Mouse (Mus musculus) heart, embryonic 10.5 days (tissue): ENCODE measurements around the gene Rcbtb1. TPM values are rescaled to one million over a fixed set of nuclear protein-coding genes. Genes with fewer than 3 reads are reported as not detected.
"Not testable (repeated sequence)": the region's sequence is repeated elsewhere in the genome, so short reads cannot be mapped to it uniquely, and the experiment has no call there.

Experiments
- DNase-seq: peaks from one replicate; pipeline ENCODE4 v3.0.0-alpha.2; 2017; ENCODE audit warnings: low spot score
- H3K27ac ChIP-seq: fragments of 300-500 bp; sonication (generic); 2 replicates; pipeline ENCODE4 v1.5.1; 2016; ENCODE audit warnings: mild to moderate bottlenecking
- H3K27me3 ChIP-seq: fragments of 300-500 bp; sonication (generic); 2 replicates; pipeline ENCODE4 v1.6.1; 2016; ENCODE audit warnings: mild to moderate bottlenecking; ENCODE audit not compliant: poor library complexity, insufficient read depth, severe bottlenecking
- H3K36me3 ChIP-seq: fragments of 300-500 bp; sonication (generic); 2 replicates; pipeline ENCODE4 v1.6.1; 2016; ENCODE audit warnings: mild to moderate bottlenecking, moderate library complexity
- H3K4me1 ChIP-seq: fragments of 300-500 bp; sonication (generic); 2 replicates; pipeline ENCODE4 v1.6.1; 2016; ENCODE audit warnings: mild to moderate bottlenecking
- H3K4me3 ChIP-seq: fragments of 300-500 bp; sonication (generic); 2 replicates; pipeline ENCODE4 v1.5.1; 2016; ENCODE audit warnings: mild to moderate bottlenecking, moderate library complexity
- H3K9me3 ChIP-seq: fragments of 300-500 bp; sonication (generic); 2 replicates; pipeline ENCODE4 v1.6.1; 2016; ENCODE audit warnings: mild to moderate bottlenecking, moderate library complexity
- WGBS: fragments of 180-500 bp; shearing (Covaris S2); methylation state at CpG from one replicate; pipeline ENCODE4 v1.1.7; 2016; 5-methylcytosine and 5-hydroxymethylcytosine counted together
- polyA plus RNA-seq: library from polyadenylated mRNA; unstranded; fragments of >200 nt; fragmentation: Nextera tagmentation; extraction: Ambion mirVana; gene quantifications from 2 replicates; pipeline ENCODE4 v1.2.1, GENCODE M21; 2016

Rcbtb1 gene
- polyA plus RNA-seq, 1 experiment from 2014 or later = 63.3 TPM

DNA sequence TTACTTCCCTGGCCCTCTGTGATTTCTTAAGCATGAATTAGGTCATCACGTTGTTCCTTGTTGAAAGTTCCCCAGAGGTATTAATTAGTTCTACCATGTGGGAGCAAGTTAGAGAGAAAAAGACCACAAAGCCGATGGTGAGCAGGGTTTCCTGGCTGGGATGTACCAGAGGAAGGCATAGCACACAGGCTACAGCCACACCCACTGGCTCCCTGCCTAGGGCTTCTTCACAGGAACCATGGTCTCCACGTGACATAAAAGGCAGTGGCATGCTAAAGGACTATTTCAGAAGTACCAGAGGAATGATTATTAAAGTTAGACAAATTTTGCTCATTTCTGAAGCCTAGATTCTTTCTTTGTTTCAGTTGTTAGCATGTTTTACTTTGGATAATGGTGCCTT lies 18.2 kb downstream of the Rcbtb1 start:
- Histone ChIP-seq H3K4me1 (no peaks in the 10 kb centered on the region), H3K36me3 (peaks cover 74% of the 10 kb centered on the region), H3K27ac (no peak overlapping the region), H3K27me3 (no peaks in the 10 kb centered on the region), H3K4me3 (no peak overlapping the region), H3K9me3 (no peaks in the 10 kb centered on the region)
- whole genome bisulfite sequencing = 82% methylated on average over 3 of the region's 3 CpGs
- no peak for DNase-seq

- DNase-seq = no peak
- Histone ChIP-seq H3K27ac (no peak overlapping the region), H3K4me3 (no peak overlapping the region), H3K36me3 (peaks cover 83% of the 10 kb centered on the region), H3K9me3 (no peaks in the 10 kb centered on the region), H3K27me3 (no peaks in the 10 kb centered on the region), H3K4me1 (no peaks in the 10 kb centered on the region)
- WGBS = 91% methylated on average over 11 of the region's 11 CpGs
These were observed 25.2 kb downstream of the Rcbtb1 start for GRCm38 (mm10) chr14:59226240-59226639.

DNA sequence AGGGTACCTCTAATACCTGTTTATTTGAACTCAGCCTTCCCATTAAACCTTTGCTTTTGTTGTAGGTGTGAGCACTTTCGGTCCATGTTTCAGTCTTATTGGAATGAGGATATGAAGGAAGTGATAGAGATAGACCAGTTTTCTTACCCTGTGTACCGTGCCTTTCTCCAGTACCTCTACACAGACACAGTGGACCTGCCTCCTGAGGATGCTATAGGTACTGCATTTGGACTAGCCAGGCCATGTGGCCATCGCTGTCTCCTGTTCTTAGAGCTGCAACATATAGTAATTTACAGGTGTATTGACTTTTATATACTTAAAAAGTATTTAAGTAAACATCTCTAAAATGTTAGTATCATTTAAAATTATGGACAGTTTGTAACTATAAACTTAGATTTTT lies 28.8 kb downstream of the Rcbtb1 start:
- H3K27me3 ChIP-seq = no peaks in the 10 kb centered on the region
- no peak overlapping the region for H3K4me3 ChIP-seq
- no peaks in the 10 kb centered on the region for H3K4me1 ChIP-seq
- H3K36me3 ChIP-seq = peaks cover 82% of the 10 kb centered on the region
- no peak overlapping the region for H3K27ac ChIP-seq
- WGBS = 93% methylated on average over 3 of the region's 3 CpGs
- DNase-seq = no peak
- H3K9me3 ChIP-seq = no peaks in the 10 kb centered on the region

- Histone ChIP-seq H3K4me3 (no peak overlapping the region), H3K9me3 (no peaks in the 10 kb centered on the region), H3K4me1 (no peaks in the 10 kb centered on the region), H3K27ac (no peak overlapping the region), H3K27me3 (no peaks in the 10 kb centered on the region), H3K36me3 (peaks cover 83% of the 10 kb centered on the region)
- WGBS = 64% methylated on average over 21 of the region's 21 CpGs
- peak; percentile 78 for DNase-seq
These were observed 29.4 kb downstream of the Rcbtb1 start for GRCm38 (mm10) chr14:59230331-59230966.

- no peaks in the 10 kb centered on the region for H3K4me1 ChIP-seq
- peaks cover 81% of the 10 kb centered on the region for H3K36me3 ChIP-seq
- no peaks in the 10 kb centered on the region for H3K27me3 ChIP-seq
- DNase-seq = no peak
- WGBS = 47% methylated on average over 5 of the region's 5 CpGs
- no peaks in the 10 kb centered on the region for H3K9me3 ChIP-seq
- H3K4me3 ChIP-seq = no peak overlapping the region
- H3K27ac ChIP-seq = no peak overlapping the region
These were observed 31.0 kb downstream of the Rcbtb1 start for GRCm38 (mm10) chr14:59232003-59232402.

- Histone ChIP-seq H3K36me3 (peaks cover 83% of the 10 kb centered on the region), H3K27me3 (no peaks in the 10 kb centered on the region), H3K4me1 (no peaks in the 10 kb centered on the region), H3K4me3 (no peak overlapping the region), H3K9me3 (no peaks in the 10 kb centered on the region), H3K27ac (no peak overlapping the region)
- DNase-seq = no peak
- WGBS = 92% methylated on average over 9 of the region's 9 CpGs
These were observed 32.6 kb downstream of the Rcbtb1 start for GRCm38 (mm10) chr14:59233635-59234034.

- not testable (repeated sequence) for DNase-seq, H3K4me3 ChIP-seq
These were observed 49.3 kb downstream of the Rcbtb1 start for GRCm38 (mm10) chr14:59250350-59250749.

GRCm38 (mm10) chr14:59255861-59256260 lies 54.9 kb downstream of the Rcbtb1 start:
- not testable (repeated sequence) for H3K9me3 ChIP-seq, DNase-seq, H3K36me3 ChIP-seq, H3K4me3 ChIP-seq, H3K4me1 ChIP-seq, H3K27ac ChIP-seq, H3K27me3 ChIP-seq
- 82% methylated on average over 1 of the region's 1 CpGs for WGBS

More at GRCm38 (mm10) chr14:59250350-59250749, 49.3 kb downstream of the Rcbtb1 start:
- not testable (repeated sequence) for H3K4me1 ChIP-seq, H3K27me3 ChIP-seq, H3K36me3 ChIP-seq, H3K27ac ChIP-seq, H3K9me3 ChIP-seq
- 57% methylated on average over 5 of the region's 5 CpGs for WGBS

- WGBS = 71% methylated on average over 3 of the region's 3 CpGs
- peak; percentile 66 for DNase-seq
These were observed 59.0 kb downstream of the Rcbtb1 start, which contains the start of gene Gm6904 for GRCm38 (mm10) chr14:59260056-59260455. Gene Gm6904, minus strand, starts transcription at chr14:59260216.

DNA sequence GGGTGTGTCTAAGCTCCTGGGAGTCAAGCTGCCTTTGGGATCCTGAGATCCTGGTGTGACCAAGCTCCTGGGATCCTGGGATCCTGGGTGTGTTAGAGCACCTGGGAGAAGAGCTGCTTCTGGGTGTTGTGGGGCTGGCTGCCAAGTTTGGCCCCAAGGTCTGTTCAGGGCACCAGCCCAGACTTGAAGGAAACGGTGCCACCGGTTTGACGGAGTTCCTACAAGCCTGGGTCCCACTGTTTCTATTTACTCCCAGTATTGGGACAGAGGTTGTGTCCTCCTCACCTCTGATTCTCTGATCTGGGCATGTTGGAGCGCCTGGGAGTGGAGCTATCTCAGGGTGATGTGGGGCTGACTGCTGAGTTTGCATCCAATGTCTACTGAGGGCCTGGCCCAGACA lies 74.0 kb downstream of the Rcbtb1 start:
- not testable (repeated sequence) for H3K9me3 ChIP-seq, H3K4me3 ChIP-seq, H3K36me3 ChIP-seq, H3K27me3 ChIP-seq, H3K27ac ChIP-seq, DNase-seq, H3K4me1 ChIP-seq
- 81% methylated on average over 4 of the region's 4 CpGs for whole genome bisulfite sequencing

More at GRCm38 (mm10) chr14:59260056-59260455, 59.0 kb downstream of the Rcbtb1 start, which contains the start of gene Gm6904:
- no peaks in the 10 kb centered on the region for H3K27me3 ChIP-seq
- no peaks in the 10 kb centered on the region for H3K9me3 ChIP-seq
- H3K4me3 ChIP-seq = no peak within 1 kb of the TSS
- H3K27ac ChIP-seq = no peak within 1 kb of the TSS
- no peaks in the 10 kb centered on the region for H3K36me3 ChIP-seq
- H3K4me1 ChIP-seq = no peaks in the 10 kb centered on the region

Other genes with a start within 250 kb of the Rcbtb1 start
- not detected in 2 replicates for gene 1700129C05Rik, start 58.3 kb upstream of the Rcbtb1 start, polyA plus RNA-seq
- gene Gm5142, start 22.5 kb upstream of the Rcbtb1 start, polyA plus RNA-seq = not detected in 2 replicates
- not detected in 2 replicates for gene Gm6904, start 59.0 kb downstream of the Rcbtb1 start, polyA plus RNA-seq
- gene Phf11a, start 96.3 kb downstream of the Rcbtb1 start, polyA plus RNA-seq = not detected in 2 replicates
- gene Phf11b, start 140.1 kb downstream of the Rcbtb1 start, polyA plus RNA-seq = 0.27 TPM in 1 of 2 replicates, not detected in the other
- 0.21 and 0.28 TPM in 2 replicates for gene Phf11d, start 164.3 kb downstream of the Rcbtb1 start, polyA plus RNA-seq
- gene Phf11c, start 194.2 kb downstream of the Rcbtb1 start, polyA plus RNA-seq = 0.49 and 0.54 TPM in 2 replicates
- gene Setdb2, start 239.7 kb downstream of the Rcbtb1 start, polyA plus RNA-seq = 9.2 and 9.6 TPM in 2 replicates
- 33.1 and 37.8 TPM in 2 replicates for gene Cab39l, start 239.8 kb downstream of the Rcbtb1 start, polyA plus RNA-seq